Mouse (Mus musculus) splenic B cell, adult 2 months (primary cell): ENCODE measurements around the gene Fbxl18.

Experiments
- DNase-seq: peaks from one replicate; pipeline ENCODE4 v3.0.0-alpha.2; 2011; ENCODE audit warnings: low read depth, low spot score
- H3K27me3 ChIP-seq: 2 replicates; pipeline ENCODE4 v1.6.1; 2012; ENCODE audit warnings: mild to moderate bottlenecking, low read length, moderate library complexity, mixed read lengths; ENCODE audit not compliant: control insufficient read depth, poor library complexity, insufficient read depth, severe bottlenecking
- H3K36me3 ChIP-seq: 2 replicates; pipeline ENCODE4 v1.6.1; 2012; ENCODE audit warnings: mild to moderate bottlenecking, low read length, moderate library complexity, mixed read lengths; ENCODE audit not compliant: control insufficient read depth, poor library complexity, insufficient read depth, severe bottlenecking

Fbxl18 gene

DNA sequence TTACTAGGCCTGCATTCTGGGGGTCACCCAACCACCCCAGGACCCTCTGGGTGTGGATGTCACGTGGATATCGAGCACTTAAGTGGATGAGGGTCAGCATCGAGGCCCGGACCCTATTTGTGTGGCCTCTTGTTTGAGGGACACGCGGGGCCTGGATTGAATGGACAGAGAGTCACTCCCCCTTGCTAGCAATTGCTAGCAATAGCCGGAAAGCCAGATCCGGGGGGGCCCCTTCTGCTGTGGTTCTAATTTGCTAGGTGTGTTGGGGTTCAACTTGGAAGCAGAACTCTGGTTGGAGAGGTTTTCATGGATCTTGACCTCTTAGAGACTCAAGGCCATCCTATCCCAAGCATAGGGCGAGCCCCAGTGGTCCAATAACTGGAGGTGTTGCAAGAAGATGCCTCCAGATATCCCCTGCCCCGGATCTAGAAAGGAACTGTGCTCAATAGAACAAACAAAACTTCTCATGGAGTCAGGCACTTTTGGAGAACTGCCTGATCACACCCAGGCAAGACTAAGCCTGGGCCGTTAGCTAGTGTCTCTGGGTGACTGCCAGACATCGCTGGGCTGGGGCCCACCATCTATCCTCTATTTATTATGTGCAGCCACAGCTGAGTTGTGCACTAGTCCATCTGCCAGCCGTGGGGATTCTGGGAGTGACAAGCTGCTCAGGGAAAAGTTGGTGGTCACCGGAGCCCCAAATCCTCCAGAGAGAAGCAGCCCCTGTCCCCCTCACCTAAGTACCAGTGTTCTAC is 12.0 kb upstream of the Fbxl18 start:
- Histone ChIP-seq H3K36me3 (peaks cover 34% of the 10 kb centered on the region), H3K27me3 (no peaks in the 10 kb centered on the region)
- DNase-seq, result no peak

- peaks cover 38% of the 10 kb centered on the region for H3K36me3 ChIP-seq
- peak; percentile 98 for DNase-seq
- no peaks in the 10 kb centered on the region for H3K27me3 ChIP-seq
Measured at GRCm38 (mm10) chr5:142906532-142907047, 11.4 kb upstream of the Fbxl18 start, which contains the start of gene Actb. TSS of gene Actb (minus strand) at chr5:142906754.

DNA sequence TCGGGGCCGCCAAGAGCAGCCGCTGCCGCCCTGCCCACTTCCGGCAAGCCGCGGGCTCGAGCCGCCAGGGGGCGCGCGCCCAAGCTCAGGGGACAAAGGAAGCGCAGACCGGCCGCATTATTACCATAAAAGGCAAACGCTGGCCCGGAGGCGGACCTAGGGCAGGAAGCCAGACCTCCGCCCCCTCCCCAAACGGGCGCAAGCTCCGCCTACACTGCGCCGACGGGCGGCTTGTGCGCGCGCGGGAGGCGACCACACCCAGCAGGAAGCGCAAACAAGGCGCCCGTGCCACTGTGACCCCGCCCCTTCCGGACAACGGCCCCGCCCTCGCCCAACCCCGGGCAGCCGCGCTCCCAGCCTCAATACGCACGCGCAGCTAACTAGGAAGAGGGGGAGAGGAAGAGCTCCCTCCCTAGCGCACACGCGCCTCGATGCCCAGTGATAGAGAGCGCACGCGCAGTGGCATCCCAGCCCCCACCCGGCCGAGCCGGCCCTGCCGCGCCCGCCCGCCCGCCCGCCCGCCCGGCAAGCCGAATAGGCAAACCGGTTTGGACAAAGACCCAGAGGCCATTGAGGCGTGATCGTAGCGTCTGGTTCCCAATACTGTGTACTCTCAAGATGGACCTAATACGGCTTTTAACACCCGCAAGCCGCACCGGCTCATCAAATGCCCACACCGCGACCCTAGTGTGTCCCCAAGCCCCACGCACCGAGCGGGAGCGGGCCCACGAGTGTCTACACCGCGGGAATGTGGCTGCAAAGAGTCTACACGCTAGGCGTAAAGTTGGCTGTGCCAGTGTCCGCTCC is 10.7 kb upstream of the Fbxl18 start:
- peaks cover 41% of the 10 kb centered on the region for H3K36me3 ChIP-seq
- DNase-seq, result peak; percentile 99
- H3K27me3 ChIP-seq, result no peaks in the 10 kb centered on the region

DNA sequence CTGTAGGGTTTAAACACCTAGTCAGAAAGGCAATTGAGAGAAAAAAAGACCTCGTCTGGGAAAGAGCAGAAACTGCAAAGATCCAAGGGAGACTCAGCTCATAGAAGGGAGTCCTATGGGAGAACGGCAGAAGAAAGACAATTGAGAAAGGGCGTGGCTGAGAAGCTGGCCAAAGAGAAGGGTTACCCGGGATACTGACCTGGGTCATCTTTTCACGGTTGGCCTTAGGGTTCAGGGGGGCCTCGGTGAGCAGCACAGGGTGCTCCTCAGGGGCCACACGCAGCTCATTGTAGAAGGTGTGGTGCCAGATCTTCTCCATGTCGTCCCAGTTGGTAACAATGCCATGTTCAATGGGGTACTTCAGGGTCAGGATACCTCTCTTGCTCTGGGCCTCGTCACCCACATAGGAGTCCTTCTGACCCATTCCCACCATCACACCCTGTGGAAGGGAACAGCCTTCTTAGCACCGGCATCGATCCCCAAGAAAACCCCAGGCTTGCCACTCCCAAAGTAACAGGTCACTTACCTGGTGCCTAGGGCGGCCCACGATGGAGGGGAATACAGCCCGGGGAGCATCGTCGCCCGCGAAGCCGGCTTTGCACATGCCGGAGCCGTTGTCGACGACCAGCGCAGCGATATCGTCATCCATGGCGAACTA is 9.9 kb upstream of the Fbxl18 start:
- DNase-seq, result no peak
- H3K27me3 ChIP-seq, result no peaks in the 10 kb centered on the region
- H3K36me3 ChIP-seq, result peaks cover 41% of the 10 kb centered on the region

GRCm38 (mm10) chr5:142904208-142905037 is 9.2 kb upstream of the Fbxl18 start:
- peak; percentile 41 for DNase-seq
- no peaks in the 10 kb centered on the region for H3K27me3 ChIP-seq
- peaks cover 45% of the 10 kb centered on the region for H3K36me3 ChIP-seq

- DNase-seq, result peak; percentile 57
- H3K27me3 ChIP-seq, result no peaks in the 10 kb centered on the region
- H3K36me3 ChIP-seq, result peaks cover 48% of the 10 kb centered on the region
Measured at GRCm38 (mm10) chr5:142903470-142904207, 8.4 kb upstream of the Fbxl18 start.

DNA sequence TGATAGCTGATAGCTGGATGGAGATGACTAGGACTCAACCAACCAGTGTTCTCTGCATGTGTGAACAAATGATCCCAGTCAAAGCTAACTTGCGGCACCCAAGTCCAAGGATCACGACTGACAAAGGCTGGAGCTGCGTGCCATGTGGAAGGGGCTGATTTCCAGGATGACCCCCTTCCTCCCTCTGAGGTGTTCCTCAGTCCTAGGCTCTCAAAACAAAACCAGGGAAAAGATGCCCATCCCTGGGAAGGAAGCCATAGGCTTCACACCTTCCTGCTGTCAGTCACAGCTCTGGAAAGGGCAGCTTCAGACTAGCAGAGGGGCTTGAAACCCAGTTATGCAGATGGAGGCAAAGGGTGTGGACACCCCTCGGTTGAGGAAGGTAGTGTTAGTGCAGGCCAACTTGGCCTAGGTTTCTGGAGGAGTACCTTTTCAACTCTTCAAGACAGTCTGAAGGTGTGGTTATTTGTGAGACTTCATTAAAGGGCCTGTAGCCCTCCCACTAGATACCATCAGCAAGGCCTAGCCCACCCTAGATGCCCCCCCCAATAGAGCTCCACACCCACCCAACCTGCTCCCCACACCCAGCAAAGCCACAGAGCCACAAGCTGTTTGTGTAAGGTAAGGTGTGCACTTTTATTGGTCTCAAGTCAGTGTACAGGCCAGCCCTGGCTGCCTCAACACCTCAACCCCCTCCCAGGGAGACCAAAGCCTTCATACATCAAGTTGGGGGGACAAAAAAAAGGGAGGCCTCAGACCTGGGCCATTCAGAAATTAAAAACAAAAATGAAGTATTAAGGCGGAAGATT is 7.5 kb upstream of the Fbxl18 start:
- no peaks in the 10 kb centered on the region for H3K27me3 ChIP-seq
- H3K36me3 ChIP-seq, result peaks cover 48% of the 10 kb centered on the region
- peak; percentile 32 for DNase-seq

GRCm38 (mm10) chr5:142901846-142902505 is 6.8 kb upstream of the Fbxl18 start:
- H3K27me3 ChIP-seq, result no peaks in the 10 kb centered on the region
- peaks cover 48% of the 10 kb centered on the region for H3K36me3 ChIP-seq
- peak; percentile 33 for DNase-seq

DNA sequence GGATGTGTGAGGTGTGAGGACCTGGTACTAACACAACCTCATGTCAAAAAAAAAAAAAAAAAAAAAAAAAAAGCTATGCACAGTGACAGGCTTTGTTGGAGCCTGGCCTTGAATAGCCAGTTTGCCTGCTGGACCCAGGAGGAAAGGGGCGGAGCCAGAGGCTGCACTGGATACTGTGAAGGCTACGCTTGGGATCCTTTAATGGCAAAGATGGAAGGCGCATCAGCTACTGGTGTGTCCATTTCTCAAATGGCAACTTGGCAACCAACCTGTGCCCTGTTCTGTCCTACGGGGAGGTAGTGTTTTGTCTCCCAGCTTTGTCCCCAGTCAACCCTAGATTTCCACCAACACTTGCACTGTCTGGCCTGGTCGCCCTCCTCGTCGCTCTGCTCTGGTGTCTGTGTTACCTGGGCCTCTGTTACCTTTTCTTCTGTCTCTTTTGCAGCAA is 6.2 kb upstream of the Fbxl18 start:
- peaks cover 47% of the 10 kb centered on the region for H3K36me3 ChIP-seq
- DNase-seq, result peak; percentile 40
- no peaks in the 10 kb centered on the region for H3K27me3 ChIP-seq

- no peak for DNase-seq
- H3K36me3 ChIP-seq, result peaks cover 43% of the 10 kb centered on the region
- no peaks in the 10 kb centered on the region for H3K27me3 ChIP-seq
Measured at GRCm38 (mm10) chr5:142900651-142901050, 5.4 kb upstream of the Fbxl18 start.

DNA sequence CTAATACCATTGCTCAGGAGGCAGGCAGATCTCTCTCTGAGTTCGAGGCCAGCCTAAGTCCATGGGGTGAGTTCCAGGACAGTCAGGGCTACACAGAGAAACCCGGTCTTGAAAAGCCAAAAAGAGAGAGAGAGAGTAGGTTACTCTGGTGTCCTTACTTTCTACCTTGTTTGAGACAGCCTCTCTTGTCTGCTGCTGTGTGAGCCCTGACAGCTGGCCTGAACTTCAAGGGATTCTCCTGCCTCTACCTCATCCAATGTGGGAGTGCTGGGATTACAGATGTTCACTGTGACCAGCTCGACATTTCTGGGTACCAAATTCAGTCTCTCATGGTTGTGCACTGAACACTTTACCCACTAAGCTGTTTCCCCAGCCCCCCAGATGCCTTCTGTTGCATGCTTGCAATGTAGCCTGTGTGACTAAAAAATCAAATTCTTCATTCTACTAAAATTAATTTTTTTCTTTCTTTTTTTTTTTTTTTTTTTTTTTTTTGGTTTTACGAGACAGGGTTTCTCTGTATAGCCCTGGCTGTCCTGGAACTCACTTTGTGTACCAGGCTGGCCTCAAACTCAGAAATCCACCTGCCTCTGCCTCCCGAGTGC is 4.8 kb upstream of the Fbxl18 start:
- DNase-seq, result peak; percentile 30
- Histone ChIP-seq H3K27me3 (no peaks in the 10 kb centered on the region), H3K36me3 (peaks cover 38% of the 10 kb centered on the region)

DNA sequence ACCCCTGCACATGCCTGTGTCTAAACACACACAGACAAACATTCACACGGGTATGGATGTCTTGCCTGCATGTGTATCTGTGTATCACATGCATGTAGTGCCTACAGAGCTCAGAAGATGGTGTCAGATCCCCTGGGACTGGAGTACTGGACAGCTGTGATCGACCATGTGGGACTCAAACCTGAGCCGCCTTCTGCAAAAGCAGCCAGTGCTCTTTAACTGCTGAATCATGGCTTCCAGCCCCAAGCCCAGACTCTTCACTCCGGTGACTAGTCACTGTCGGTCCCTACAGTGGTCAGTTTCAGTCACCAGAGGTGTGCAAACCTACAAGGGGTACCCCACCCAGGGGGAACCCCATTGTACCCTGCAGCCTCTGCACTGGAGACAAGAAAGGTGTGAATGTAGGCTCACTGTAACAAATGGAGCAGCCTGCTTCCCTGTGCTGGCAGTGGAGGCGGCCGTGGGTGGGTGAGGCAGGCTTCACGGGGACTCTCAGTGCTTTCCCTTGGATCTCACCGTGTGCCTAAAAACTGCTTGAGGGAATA is 3.9 kb upstream of the Fbxl18 start:
- DNase-seq, result peak; percentile 73
- Histone ChIP-seq H3K36me3 (peaks cover 28% of the 10 kb centered on the region), H3K27me3 (no peaks in the 10 kb centered on the region)
